Mouse (Mus musculus) lung, adult 2 months (tissue): ENCODE measurements at regions not wholly inside any gene's neighbourhood (a gene's known extent, or its start where the extent isn't known, plus 50 kb on each side); places are given as distances from the start of the nearest gene placed in this dataset.

Source experiments
- CTCF ChIP-seq: fragments of 200-500 bp; IDR thresholded peaks from 2 replicates; pipeline ENCODE4 v1.5.1; 2011; ENCODE audit warnings: mild to moderate bottlenecking, low read length, control low read depth; ENCODE audit not compliant: insufficient read depth
- POLR2A ChIP-seq: fragments of 200-500 bp; IDR thresholded peaks from 2 replicates; pipeline ENCODE4 v1.6.1; 2011; ENCODE audit warnings: low read depth, mild to moderate bottlenecking, control low read depth, low read length, borderline replicate concordance; ENCODE audit errors: extremely low read depth

DNA sequence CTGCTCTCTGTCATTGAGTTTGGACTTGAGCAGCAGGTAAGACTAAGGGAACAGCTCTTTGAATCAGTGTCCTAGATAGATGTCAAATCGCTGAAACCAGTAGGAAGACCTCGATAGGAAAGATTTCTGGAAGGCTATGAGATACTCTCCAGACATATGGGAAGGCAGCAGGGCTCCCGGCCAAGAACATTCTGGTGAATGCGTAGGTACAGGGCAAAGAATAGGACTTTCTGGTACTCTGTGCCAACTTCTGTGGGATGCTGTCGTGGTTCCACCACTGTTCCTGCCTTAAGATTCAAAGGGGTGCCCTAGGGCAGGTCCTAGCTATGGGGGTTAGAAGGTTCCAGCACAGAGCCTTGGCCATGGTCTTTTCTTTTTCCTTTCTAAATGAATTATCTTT lies 138.5 kb upstream of the Bcor start:
- TF ChIP-seq POLR2A (no peak), CTCF (no peak)
